Mouse (Mus musculus) MEL-GATA-1-ER (cell line): ENCODE results near the gene Ccdc28a.

Experiments used
- DNase-seq: peaks from one replicate; pipeline ENCODE4 v3.0.0-alpha.2; 2012; ENCODE audit warnings: low read depth; ENCODE audit errors: extremely low read depth

Gene Ccdc28a

DNA sequence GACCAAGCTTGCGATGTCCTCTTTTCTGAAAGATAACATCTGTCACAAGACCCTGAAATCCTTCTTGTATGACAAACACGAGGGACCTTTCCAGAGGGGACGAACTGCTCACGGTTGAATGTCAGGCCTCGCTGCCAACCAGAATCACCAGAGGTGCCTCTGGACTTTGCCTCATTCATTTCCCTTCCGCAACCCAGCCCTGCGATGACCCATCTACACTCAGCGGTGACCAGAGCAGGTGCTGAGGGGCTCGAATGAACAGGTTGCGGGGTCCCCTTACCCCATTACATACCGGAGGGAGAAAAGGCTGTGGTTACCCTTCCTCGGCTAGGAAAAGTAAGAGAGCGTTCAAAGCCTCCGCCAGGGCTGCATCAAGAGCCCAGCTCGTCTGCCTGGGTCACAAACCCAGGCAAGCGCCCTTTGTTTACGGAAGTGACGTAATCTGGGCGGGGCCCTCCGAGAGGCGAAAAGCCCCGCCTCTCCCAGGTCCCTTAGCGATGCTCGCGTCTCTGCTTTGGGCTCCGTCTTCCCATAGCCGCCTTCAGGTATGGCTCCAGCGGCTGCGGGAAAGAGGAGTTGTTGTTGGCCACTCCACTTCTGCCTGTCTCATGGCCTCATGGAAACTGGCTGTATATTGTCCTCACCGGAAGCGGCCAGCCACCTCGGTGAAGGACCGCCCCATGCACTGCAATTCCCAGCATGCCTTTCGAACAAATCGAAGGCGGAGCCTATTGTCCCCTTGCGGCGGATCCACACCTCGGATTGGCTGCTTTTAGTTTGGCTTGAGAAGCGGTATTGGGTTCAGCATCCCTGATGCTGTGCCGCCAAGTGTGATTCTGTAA lies at the start of gene Ccdc28a:
Gene Ccdc28a (minus strand): TSS at position 439 of the 842 bp plus-strand sequence.
- peak; percentile 86 for DNase-seq

DNA sequence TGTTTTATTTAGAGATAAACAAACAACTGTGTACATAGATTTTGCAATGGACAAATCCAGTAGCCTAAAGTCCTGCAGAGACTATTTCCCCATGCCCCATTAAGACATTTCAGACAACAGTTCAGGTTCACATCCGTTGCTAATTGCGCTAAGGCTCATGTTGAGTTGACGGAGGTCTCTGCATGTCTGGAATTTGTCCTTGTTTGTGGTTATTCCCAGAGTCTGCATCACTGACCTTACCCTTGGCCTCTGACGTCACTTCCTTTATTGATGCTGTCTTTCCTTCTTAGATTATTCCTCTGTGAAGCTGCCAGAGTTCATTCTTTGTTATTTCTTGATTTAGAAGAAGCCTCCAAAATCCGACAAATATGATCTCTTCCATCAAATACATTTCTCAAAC lies 49.2 kb upstream of the Ccdc28a start:
- no peak for DNase-seq

DNA sequence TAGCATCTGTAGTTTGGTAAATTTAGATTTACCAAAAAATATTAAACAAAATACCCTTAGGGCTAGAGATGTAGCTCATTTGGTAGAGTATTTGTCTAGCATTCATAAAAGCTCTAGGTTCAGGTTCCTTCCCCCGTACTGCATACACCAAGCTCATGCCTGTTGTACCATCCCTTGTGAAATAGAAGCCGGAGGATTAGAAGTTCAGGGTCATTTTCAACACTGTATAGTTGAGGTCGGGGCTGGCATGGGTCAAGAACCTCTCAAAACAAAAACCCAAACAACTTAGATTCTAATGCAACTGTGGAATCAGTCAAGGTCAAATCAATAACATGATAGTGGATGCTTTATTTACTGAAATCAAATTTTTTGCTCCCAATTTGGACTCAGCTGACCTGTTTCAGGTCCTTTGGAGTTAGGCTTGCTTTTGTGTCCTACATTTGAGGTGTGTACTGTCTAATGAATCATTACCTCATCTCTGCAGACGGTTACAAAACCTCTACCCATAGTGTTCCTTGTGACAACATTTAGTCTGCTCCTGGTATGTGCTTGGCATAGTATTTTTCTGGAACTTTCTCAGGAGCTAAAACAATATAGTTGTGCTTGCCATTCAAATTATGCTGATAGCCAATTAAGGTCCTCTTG lies 41.4 kb upstream of the Ccdc28a start:
- DNase-seq, result no peak

DNA sequence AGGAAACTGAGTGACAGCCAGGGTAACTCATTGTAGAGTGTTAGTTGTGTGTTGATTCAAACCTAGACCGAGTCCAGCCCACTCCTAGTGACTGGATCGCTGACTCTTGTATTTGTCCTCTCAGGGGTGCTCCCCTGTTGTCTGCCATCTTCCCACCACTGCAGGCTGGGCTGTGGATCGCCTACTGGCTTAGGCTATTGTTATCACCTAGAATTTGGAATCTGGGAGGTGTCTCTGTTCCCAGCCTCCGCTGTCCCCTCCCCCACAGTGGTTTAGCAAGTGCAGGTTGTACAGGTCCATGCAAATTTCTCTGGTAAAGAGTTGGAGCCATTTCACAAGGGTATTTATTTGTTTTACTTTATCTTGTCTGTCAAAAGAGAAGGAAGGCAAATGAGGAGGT lies 16.5 kb upstream of the Ccdc28a start:
- DNase-seq, result no peak

DNA sequence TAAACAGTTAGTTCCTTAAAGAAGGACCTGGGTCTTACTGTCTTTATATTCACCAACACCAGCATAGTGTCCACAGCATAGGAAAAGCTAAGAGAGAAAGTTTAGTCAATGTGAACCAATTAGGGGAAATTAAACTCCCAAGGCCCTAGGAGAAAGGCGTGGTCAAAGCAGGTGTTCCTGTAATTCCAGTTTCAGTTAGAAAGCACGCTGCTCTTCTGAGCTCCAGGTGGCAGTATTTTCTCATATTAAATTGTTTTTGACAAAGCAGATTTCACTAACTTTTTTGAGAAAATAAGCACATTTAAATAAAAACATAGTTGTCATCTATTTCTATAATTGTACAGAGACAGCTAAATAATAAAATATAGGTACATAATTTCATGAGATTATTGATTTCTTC lies 8.8 kb upstream of the Ccdc28a start:
- no peak for DNase-seq

DNA sequence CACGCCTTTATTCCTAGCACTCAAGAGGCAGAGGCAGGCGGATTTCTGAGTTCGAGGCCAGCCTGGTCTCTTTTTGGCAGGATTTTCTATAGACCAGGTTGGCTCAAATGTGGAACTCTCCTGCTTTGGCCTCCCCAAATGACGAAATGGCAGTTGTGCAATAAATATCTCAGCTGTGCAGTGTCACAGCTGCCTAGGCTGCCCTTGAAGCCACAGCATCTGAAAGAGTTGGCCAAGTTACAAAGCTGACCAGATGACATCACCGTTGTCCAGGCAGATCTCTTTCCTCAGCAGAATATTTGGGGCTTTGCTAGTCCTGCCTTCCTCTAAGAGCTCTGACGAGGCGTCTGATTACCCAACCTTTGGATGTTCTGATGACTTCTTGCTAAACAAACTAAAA lies 2.4 kb upstream of the Ccdc28a start:
- DNase-seq, result no peak

DNA sequence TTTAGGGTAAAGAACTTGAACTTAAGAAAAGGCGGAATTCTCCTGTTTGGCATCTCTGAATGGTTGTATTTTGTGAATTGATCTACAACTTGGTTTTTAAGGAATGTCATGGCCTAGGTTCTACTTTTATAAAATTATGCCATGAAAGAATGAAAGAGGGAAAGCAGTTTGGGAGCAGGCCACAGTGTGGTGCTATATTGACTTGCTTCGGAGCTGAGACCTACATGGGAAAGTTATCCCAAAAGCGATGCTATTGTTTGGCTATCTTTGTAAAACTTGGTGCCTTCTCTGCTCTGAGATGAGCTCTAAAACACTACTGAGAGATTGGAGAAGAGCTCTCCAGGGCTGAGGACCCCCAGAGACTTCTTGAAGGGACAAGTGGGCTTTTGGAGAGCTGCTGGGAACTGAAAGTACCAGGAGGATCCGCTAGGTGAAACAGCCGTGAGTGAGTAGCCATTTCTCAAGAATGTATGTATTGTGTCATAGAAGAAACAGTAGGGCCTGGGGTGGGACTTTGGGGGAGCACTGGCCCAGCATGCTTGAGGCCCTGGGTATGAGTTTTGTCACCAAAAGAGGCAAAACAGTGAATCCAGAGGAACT lies 1.6 kb upstream of the Ccdc28a start:
- DNase-seq, result no peak

DNA sequence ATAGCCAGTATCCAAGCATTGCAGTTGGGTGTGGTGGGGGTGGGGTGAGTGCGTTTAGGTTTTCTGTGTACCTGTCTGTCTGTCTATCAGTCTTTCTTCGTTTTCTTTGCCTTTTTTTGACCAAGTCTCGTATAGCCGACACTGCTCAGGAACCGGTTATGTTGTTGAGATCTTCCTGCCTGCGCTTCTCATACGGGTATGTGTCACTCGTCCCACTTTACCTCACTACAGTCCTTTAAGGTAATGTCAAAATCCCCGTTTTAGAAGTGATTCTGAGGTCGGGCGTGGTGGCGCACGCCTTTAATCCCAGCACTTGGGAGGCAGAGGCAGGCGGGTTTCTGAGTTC lies 577 bp upstream of the Ccdc28a start:
- DNase-seq, result no peak

DNA sequence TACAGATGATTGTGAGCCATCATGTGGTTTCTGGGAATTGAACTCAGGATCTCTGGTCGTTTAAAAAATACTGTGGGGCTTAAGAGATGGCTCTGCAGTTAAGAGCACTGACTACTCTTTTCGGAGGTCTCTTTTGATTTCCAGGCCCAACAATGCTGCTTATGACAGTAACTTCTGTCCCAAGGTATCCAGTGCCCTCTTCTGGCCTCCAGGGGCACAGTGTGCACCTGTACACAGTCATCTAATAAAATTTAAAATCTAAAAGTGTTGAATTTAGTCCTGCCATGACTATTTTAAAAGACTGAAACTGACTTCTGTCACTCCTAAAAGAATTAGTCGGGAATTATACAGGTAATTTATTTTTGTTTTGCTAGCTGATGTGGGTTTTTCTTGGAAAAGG lies 907 bp downstream of the Ccdc28a start:
- DNase-seq, result peak; percentile 25

DNA sequence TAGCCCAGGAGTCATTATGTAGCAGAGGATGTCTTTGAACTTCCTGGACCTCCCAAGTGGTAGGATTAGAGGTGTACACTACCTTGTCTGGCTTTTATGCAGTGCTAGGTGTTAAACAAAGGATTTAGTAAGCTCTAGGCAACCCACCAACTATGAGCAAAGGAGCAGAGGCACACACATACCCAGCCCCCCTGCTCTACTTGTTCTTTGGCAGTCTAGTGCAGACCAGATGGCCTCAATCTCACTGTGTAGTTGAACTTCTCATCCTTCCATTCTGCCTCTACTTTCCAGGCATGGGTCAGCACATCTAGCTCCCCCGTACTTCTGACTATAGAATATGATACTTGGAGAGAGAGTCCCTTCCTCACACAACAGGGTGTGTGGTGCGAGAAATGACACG lies 10.4 kb downstream of the Ccdc28a start:
- DNase-seq, result no peak

DNA sequence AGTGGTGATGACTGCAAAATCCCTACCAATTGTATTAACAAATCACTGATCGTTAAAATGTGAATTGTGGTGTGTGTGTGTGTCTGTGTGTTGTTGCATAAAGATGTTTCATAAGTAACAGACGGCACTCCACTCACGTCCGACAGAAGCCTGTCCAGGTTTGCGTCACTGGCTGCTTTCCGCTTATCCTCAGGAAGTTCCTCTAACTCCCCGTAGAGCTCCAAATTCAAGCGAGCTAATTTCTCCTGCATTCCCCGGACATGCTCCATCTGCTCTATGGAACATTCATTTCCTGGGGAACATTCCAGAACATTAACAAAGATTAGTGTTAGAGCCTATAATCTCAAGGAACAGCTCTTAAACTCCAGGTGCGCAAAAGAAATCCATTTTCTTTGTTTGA lies 15.4 kb downstream of the Ccdc28a start:
- DNase-seq, result no peak

DNA sequence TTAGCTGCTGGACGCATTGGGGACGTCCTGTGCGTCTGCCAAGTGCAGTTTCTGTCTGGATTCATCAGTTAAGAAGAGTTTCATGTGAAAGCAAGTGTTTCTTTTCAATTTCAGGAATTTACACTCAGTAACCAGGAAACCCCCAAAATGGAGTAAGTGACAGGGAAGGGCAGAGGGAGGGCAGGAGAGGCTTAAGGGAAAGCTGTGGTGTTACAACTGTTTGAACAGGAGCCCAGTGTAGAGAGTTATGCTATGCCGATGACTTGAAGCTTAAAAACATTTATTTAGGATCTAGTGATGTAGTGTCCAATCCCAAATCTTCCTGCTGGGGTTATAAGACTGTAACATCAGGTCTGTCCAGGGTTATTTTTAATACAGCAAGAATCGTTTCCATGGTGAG lies 20.7 kb downstream of the Ccdc28a start:
- DNase-seq, result no peak

DNA sequence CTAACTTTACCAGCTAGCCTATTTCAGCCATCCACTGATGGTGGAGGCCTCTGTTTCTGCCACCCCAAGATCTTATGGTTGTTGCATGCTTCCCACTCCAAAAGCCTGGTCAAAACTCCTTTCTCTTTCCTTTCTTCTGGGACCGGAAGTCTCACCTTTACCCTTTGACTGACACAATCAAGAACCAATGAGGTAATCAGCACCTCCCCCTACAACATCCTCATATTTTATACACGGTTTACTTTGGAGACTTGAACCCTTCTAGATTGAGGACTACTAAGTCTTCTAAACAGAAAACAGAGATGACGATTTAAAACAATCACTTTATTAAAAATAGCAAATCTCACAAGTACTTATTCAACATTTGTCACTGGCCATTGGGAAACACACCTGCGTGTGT lies 21.4 kb downstream of the Ccdc28a start:
- DNase-seq, result no peak

DNA sequence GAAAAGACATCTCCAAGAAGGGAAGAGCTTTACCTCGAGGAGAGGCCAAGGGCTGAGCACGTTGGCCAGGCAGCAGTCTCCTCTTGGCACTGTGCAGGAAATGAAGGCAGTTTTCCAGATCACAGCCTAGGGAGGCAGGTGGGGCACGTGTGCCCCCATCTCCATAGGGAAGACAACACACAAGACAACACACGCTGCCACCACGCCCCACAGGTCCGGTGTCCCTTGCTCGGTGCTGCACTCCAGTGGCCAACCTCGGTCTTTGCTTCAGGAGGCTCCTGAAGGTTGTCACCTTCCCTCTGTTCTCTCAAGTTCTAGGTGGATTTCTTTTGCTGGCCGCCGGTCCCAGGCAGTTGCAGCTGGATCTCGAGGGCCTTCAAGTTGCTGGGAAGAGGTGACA lies 24.1 kb downstream of the Ccdc28a start, which contains the start of gene Ect2l:
Gene Ect2l (minus strand): TSS at position 165 of the 400 bp plus-strand sequence.
- DNase-seq, result peak; percentile 38

DNA sequence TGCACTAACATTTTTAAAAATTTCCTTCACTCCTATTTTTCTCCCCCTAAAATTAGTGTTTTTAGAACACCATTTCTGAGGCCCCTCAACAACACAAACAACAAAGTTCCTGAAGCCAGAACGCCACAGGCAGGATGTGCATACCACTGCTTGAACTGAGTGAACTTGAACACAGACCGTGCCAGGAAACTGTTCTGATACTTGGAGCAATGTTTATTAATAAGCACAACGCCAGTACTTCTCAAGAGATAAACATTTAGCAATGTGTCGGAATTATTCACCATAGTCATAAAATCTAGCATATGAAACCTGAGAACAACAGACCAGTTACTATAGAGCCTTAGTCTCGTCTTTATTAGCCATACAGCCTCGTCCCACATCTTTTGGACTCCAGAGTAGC lies 24.7 kb downstream of the Ccdc28a start:
- no peak for DNase-seq

DNA sequence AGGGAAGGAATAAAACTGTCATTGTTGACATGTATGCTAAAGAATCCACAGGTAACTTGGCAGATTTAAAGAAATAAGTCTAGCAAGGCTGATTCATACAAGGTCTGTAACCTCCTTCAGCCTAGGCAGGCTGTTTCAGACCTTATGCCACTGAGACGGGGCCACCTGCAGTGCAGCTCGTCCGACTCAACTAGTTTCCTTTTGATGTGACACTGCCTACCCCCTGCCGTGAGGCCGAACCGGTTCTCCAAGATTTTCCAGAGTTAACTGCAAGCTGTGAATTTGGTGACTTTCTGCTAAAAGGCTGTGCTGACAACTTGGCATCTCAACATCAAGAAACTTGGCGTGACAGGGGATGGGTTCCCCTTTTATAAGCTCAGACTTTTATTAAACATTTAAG lies 30.7 kb downstream of the Ccdc28a start:
- DNase-seq, result no peak

DNA sequence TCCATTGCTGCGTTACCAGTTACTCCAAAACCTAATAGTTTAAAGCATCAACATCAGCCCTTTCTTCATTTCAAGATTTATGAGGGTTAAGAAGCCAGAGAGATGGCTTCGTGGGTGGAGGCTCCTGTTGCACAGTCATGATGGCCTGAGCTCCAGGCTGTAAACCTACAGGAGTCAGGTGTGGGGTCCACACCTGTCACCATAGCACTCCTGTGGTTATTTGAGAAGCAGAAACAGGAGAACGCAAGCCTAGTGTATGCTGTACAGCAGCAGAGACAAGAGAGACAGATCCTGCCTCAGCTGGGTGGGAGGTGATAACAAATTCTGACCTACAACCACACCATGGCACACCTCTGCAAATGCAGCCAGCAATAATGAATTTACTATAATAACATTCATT lies 32.4 kb downstream of the Ccdc28a start:
- DNase-seq, result no peak

DNA sequence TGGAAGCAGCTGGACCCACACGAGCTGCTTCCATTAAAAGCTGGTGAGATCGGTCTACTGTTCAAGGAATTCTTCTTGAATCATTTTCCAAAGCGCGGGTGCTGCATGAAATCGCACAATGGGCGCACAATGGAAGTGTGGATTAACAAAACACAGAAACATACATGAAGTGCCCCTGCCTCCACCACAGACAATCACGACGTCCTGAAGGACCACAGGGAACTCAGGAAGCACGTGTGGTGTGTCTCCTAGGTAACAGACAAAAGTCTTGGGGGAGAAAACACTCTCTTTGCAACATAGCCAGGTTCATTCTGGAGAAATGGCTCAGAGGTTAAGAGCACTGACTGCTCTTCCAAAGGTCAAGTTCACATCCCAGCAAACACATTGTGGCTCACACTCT lies 34.1 kb downstream of the Ccdc28a start:
- DNase-seq, result no peak

DNA sequence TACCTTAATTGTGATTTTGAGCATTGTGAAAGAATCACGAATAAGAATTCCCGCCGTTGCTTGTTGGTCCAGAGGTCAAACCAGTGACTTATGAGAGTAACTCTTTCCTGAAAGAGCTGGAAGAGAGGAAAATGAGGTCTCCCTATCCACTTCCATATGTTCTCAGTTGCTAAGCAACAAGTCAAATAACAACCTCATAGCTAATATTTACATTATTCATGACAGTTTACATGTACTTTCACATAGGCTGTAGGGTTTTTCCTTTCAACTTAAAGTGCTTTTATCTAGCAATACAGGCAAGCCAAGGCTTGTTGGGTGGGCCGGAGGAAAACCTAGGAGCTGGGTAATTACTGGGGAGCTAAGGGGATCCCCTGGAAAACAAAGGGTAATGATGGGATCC lies 34.9 kb downstream of the Ccdc28a start:
- no peak for DNase-seq

DNA sequence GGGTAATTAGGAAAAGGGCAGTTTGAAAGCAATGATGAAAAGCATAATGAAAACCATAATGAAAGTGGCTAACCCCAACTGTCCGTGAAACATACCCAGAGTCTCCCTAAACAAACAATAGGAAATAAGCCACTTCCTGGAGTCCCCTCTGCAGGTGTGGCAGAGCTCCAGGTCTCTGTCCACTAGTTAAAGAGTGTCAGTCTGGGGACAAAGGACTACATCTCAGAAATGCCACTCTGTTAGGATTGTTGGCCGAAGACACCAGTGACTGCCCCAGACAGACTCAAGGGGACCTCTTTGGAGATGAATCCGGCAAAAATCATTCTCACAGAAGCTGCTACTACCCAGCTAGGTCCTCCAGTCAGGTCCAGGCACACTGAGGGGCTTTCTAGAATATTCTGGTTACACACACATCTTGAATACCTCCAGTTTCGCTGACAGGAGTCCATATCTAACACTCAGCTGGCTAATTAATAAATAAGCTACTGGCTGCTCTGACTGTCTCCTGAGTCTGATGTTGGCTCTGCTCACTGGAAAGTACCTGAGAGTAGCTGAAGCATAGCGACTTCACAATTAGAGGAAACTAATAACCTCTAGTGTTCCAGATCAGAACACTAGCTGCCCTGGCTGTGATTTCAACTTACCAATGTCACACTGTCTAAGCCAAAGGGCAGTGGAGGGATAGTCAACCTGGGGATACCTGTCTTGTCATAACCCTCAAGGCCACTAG lies 36.3 kb downstream of the Ccdc28a start:
- no peak for DNase-seq

DNA sequence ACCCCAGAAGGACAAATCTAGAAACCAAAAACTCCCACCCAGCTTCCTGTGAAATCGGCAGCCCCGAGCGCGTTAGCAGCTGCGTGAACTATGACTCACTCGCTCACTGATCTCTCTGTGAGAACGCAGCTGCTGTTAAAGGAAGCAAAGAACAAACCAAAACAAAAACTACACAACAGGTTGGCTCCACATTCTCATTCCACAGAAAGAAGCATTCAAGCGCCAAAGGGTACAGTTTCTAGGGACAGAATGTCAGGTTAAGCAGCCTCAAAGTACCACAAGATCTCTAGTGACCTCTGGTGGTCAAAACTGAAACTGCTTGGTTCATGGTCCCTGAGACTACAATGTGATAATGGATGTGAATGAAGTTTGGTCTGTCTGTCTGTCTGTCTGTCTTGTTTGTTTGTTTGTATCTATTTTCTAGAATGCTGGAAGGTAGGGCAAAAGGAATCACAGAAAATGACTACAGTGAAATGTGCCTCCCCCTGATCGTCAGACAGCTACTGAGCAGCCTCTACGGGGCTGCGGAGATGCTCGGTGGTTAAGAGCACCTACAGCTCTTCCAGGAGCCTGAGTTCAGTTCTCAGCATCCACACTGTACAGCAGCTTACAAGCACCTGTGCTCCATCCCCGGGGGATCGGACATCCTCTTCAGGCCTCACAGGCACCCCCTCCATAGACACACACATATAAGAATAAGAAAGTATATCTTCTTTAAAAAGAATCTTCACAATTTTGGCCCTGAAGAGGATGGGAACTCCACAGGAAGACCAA lies 37.4 kb downstream of the Ccdc28a start:
- peak; percentile 66 for DNase-seq
